Mouse (Mus musculus): Measurements from ENCODE around the gene B3gat3. TPM values are rescaled to one million over a fixed set of nuclear protein-coding genes. Genes with fewer than 3 reads are reported as not detected.

The B3gat3 gene
- total RNA-seq, 1 experiment from 2014 or later = 60.9 TPM

Other genes starting within 250 kb of the B3gat3 start
- 222 TPM for gene Slc3a2, start 197.0 kb upstream of the B3gat3 start, total RNA-seq (2023)
- 116 TPM for gene Wdr74, start 184.5 kb upstream of the B3gat3 start, total RNA-seq (2023)
- gene 1700092M07Rik, start 179.7 kb upstream of the B3gat3 start, total RNA-seq (2023) = 10.2 TPM
- 221 TPM for gene Stx5a, start 179.0 kb upstream of the B3gat3 start, total RNA-seq (2023)
- 393 TPM for gene Nxf1, start 163.3 kb upstream of the B3gat3 start, total RNA-seq (2023)
- gene Tmem223, start 149.4 kb upstream of the B3gat3 start, total RNA-seq (2023) = 39.0 TPM
- 75.2 TPM for gene Tmem179b, start 145.9 kb upstream of the B3gat3 start, total RNA-seq (2023)
- gene Taf6l, start 134.0 kb upstream of the B3gat3 start, total RNA-seq (2023) = 10.3 TPM
- gene Polr2g, start 121.8 kb upstream of the B3gat3 start, total RNA-seq (2023) = 59.8 TPM
- 0.58 TPM for gene Zbtb3, start 117.8 kb upstream of the B3gat3 start, total RNA-seq (2023)
- gene Ttc9c, start 101.0 kb upstream of the B3gat3 start, total RNA-seq (2023) = 22.9 TPM
- 99.6 TPM for gene Hnrnpul2, start 100.4 kb upstream of the B3gat3 start, total RNA-seq (2023)
- 16.8 TPM for gene AC129217.1, start 90.6 kb upstream of the B3gat3 start, total RNA-seq (2023)
- gene Bscl2, start 82.9 kb upstream of the B3gat3 start, total RNA-seq (2023) = 41.8 TPM
- gene Gng3, start 81.2 kb upstream of the B3gat3 start, total RNA-seq (2023) = not detected
- gene Lrrn4cl, start 69.6 kb upstream of the B3gat3 start, total RNA-seq (2023) = 0.61 TPM
- 113 TPM for gene Ubxn1, start 48.9 kb upstream of the B3gat3 start, total RNA-seq (2023)
- 31.5 TPM for gene Uqcc3, start 39.5 kb upstream of the B3gat3 start, total RNA-seq (2023)
- 9.4 TPM for gene Lbhd1, start 36.6 kb upstream of the B3gat3 start, total RNA-seq (2023)
- gene Gm49403, start 36.4 kb upstream of the B3gat3 start, total RNA-seq (2023) = not detected
- gene 1810009A15Rik, start 31.5 kb upstream of the B3gat3 start, total RNA-seq (2023) = 33.6 TPM
- gene Gm49416, start 31.4 kb upstream of the B3gat3 start, total RNA-seq (2023) = 7.6 TPM
- gene Ints5, start 27.4 kb upstream of the B3gat3 start, total RNA-seq (2023) = 21.6 TPM
- 152 TPM for gene Ganab, start 22.3 kb upstream of the B3gat3 start, total RNA-seq (2023)
- gene Rom1, start 9.0 kb downstream of the B3gat3 start, total RNA-seq (2023) = 6.9 TPM
- gene Eml3, start 9.2 kb downstream of the B3gat3 start, total RNA-seq (2023) = 86.8 TPM
- 164 TPM for gene Mta2, start 21.5 kb downstream of the B3gat3 start, total RNA-seq (2023)
- gene Tut1, start 33.5 kb downstream of the B3gat3 start, total RNA-seq (2023) = 42.6 TPM
- gene Eef1g, start 46.7 kb downstream of the B3gat3 start, total RNA-seq (2023) = 614 TPM
- gene Ahnak, start 68.9 kb downstream of the B3gat3 start, total RNA-seq (2023) = 120 TPM
- not detected for gene Scgb1a1, start 167.6 kb downstream of the B3gat3 start, total RNA-seq (2023)
- gene Asrgl1, start 215.3 kb downstream of the B3gat3 start, total RNA-seq (2023) = 13.6 TPM

All from CD8-positive naive resting alpha-beta T cell, adult 57 days (primary cell).